Mouse (Mus musculus) lung, postnatal 0 days (tissue): ENCODE measurements around the gene Itpr1.

Experiments used
- CTCF ChIP-seq: IDR thresholded peaks from 2 replicates; pipeline ENCODE4 v1.5.1; 2016; ENCODE audit warnings: antibody characterized with exemption, mild to moderate bottlenecking
- EP300 ChIP-seq: IDR thresholded peaks from 2 replicates; pipeline ENCODE4 v1.6.1; 2016; ENCODE audit warnings: antibody characterized with exemption, mild to moderate bottlenecking, control low read depth

- TF ChIP-seq CTCF (no peak), EP300 (no peak)
Observed at GRCm38 (mm10) chr6:108197117-108197516, 15.8 kb upstream of the Itpr1 start.
